ENCODE assay signal across 14 mouse cellular contexts in the genomic region with DNA sequence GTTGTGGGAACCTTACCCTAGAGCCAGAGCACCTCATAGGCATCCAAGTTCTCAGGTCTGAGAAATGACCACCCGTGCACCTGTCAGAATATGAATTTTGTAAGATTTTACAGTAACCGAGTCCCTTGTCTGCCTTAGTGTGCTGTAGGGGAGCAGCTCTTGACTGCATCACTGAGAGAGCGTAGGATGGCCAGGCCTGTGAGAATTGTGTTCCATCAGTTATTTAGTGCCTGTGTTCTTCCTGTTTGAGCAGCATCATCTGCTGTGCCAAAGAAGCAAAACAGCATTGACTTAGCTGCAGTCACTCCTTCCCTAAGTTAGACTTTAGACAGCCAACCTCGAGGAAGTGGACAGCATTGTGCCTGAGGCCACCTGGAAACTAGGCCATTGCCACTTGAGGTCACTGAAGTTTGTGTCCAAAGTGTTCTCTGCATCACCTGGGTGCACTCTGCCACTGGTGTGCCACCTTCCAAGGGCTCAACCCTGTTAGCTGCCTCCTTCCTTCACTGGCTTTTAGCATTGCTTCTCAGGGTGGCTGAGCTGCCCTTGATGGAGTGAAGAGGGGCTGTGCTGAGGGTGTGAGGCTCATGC. TPM values are rescaled to one million over a fixed set of nuclear protein-coding genes. Genes with fewer than 3 reads are reported as not detected.
DNase-seq lines count a peak whose midpoint lies in the region; ATAC-seq and TF ChIP-seq lines count a peak whose summit lies in the region.
"Had no signal": no experiment of that assay in that cellular context is flagged by ENCODE, and none has a peak within 500 bp of the region (broad histone marks: within the 10 kb centered on the region; RNA-seq: fewer than 3 reads in every experiment).

No protein-coding gene starts in this region.

- H3K27ac ChIP-seq in bone marrow, adult 2 months (ENCODE audit: control insufficient read depth, insufficient read depth, low read depth, low read length, poor library complexity): peak overlapping the region; percentile 74
- H3K27ac ChIP-seq in embryonic facial prominence, embryonic 10.5 days (replicated peaks): peak overlapping the region; percentile 44; the same call in 1 of the 2 replicates
- peak overlapping the region; percentile 96 for H3K27ac ChIP-seq in liver, embryonic 12.5 days
- H3K27ac ChIP-seq: heart, embryonic 15.5 days; kidney, postnatal 0 days had no signal

- WGBS in bone marrow, adult 2 months: 77% methylated on average over 4 of the region's 4 CpGs
- WGBS in embryonic facial prominence, embryonic 10.5 days: 88% methylated on average over 4 of the region's 4 CpGs
- 72% methylated on average over 4 of the region's 4 CpGs for WGBS in liver, embryonic 12.5 days (ENCODE audit: insufficient replicate concordance)

- no peak for TF ChIP-seq POLR2A in bone marrow, adult 2 months (IDR thresholded peaks at IDR 0.05; ENCODE audit: borderline replicate concordance, control insufficient read depth, low read depth, low read length)

- DNase-seq in kidney, adult 9 months: peak; percentile 62
- DNase-seq in kidney, postnatal 10 days: no peak
- no peak for DNase-seq in embryonic facial prominence, embryonic 10.5 days (ENCODE audit: low spot score)
- DNase-seq in cerebellum, adult 9-10 months: no peak
- no peak for DNase-seq in left cerebral cortex, postnatal 36 days (ENCODE audit: low spot score in 2 of 2)
- DNase-seq in right cerebral cortex, postnatal 25 days: no peak
- DNase-seq: cerebellum, postnatal 14 days; forebrain, postnatal 0 days; gastrocnemius, postnatal 25 days had no signal

- no peak for TF ChIP-seq CTCF in bone marrow, adult 2 months (IDR thresholded peaks at IDR 0.05; ENCODE audit: control insufficient read depth, insufficient read depth, low read length)

- no peak for ATAC-seq in liver, embryonic 12.5 days
- ATAC-seq: forebrain, postnatal 0 days had no signal

- H3K4me2 ChIP-seq in liver, embryonic 12.5 days: peak overlapping the region; percentile 72
- H3K4me2 ChIP-seq: embryonic facial prominence, embryonic 13.5 days; heart, embryonic 15.5 days had no signal

- peak overlapping the region; percentile 56 for H3K9ac ChIP-seq in liver, embryonic 12.5 days
- H3K9ac ChIP-seq: embryonic facial prominence, embryonic 13.5 days; forebrain, postnatal 0 days; heart, embryonic 15.5 days had no signal

- H3K4me3 ChIP-seq in bone marrow, adult 2 months (replicated peaks; ENCODE audit: control insufficient read depth, low read depth, low read length): no peak overlapping the region
- H3K4me3 ChIP-seq in embryonic facial prominence, embryonic 10.5 days: no peak overlapping the region
- H3K4me3 ChIP-seq in liver, embryonic 12.5 days: peak overlapping the region; percentile 31
- H3K4me3 ChIP-seq: embryonic facial prominence, embryonic 13.5 days; heart, embryonic 15.5 days had no signal

- H3K27me3 ChIP-seq in embryonic facial prominence, embryonic 10.5 days (replicated peaks; ENCODE audit: low read depth, poor library complexity, severe bottlenecking): no peaks in the 10 kb centered on the region
- no peaks in the 10 kb centered on the region for H3K27me3 ChIP-seq in liver, embryonic 12.5 days (replicated peaks)
- H3K27me3 ChIP-seq: embryonic facial prominence, embryonic 13.5 days; heart, embryonic 15.5 days had no signal

- no peaks in the 10 kb centered on the region for H3K9me3 ChIP-seq in embryonic facial prominence, embryonic 10.5 days
- no peaks in the 10 kb centered on the region for H3K9me3 ChIP-seq in liver, embryonic 12.5 days (replicated peaks)
- H3K9me3 ChIP-seq: embryonic facial prominence, embryonic 13.5 days; heart, embryonic 15.5 days had no signal

- peaks cover 7% of the 10 kb centered on the region; the same call in 1 of the 2 replicates for H3K4me1 ChIP-seq in bone marrow, adult 2 months (ENCODE audit: control insufficient read depth, insufficient read depth, low read length)
- H3K4me1 ChIP-seq in embryonic facial prominence, embryonic 10.5 days: peaks cover 15% of the 10 kb centered on the region
- H3K4me1 ChIP-seq in liver, embryonic 12.5 days: peaks cover 83% of the 10 kb centered on the region
- H3K4me1 ChIP-seq: heart, embryonic 15.5 days had no signal

- H3K36me3 ChIP-seq in embryonic facial prominence, embryonic 10.5 days (replicated peaks): peaks cover 35% of the 10 kb centered on the region
- peaks cover 31% of the 10 kb centered on the region for H3K36me3 ChIP-seq in liver, embryonic 12.5 days

- intact Hi-C loops in left cerebral cortex, postnatal 36 days (cut with DNase I): no loop called here

RNA-seq across cellular contexts. Expression of gene Wipi2, which starts 22.1 kb away (rescaled TPM):
- polyA plus RNA-seq in bone marrow, adult 2 months (2011; ENCODE audit: insufficient read depth, insufficient read length, low replicate concordance, missing spikeins): 29.4 and 41.8 TPM in 2 replicates
- polyA plus RNA-seq in embryonic facial prominence, embryonic 10.5 days (2016; fragmentation: Nextera tagmentation; extraction: Ambion mirVana): 66.4 and 68.0 TPM in 2 replicates
- 46.7 and 50.1 TPM in 2 replicates for polyA plus RNA-seq in liver, embryonic 12.5 days (2016; fragmentation: Nextera tagmentation; extraction: Ambion mirVana)
- total RNA-seq in left cerebral cortex, postnatal 36 days (2021): 100 to 1,000 TPM; 101 to 108 TPM

RNA-seq across cellular contexts. Expression of gene Mmd2, which starts 41.0 kb away (rescaled TPM):
- not detected in 2 replicates for polyA plus RNA-seq in bone marrow, adult 2 months (2011; ENCODE audit: insufficient read depth, insufficient read length, low replicate concordance, missing spikeins)
- 1.8 and 2.9 TPM in 2 replicates for polyA plus RNA-seq in embryonic facial prominence, embryonic 10.5 days (2016; fragmentation: Nextera tagmentation; extraction: Ambion mirVana)
- 15.3 and 17.3 TPM in 2 replicates for polyA plus RNA-seq in liver, embryonic 12.5 days (2016; fragmentation: Nextera tagmentation; extraction: Ambion mirVana)
- 100 to 1,000 TPM; 102 to 108 TPM for total RNA-seq in left cerebral cortex, postnatal 36 days (2021)
- total RNA-seq: gastrocnemius, postnatal 25 days had no signal

RNA-seq across cellular contexts. Expression of gene Slc29a4, which starts 42.8 kb away (rescaled TPM):
- polyA plus RNA-seq in bone marrow, adult 2 months (2011; ENCODE audit: insufficient read depth, insufficient read length, low replicate concordance, missing spikeins): not detected in 2 replicates
- polyA plus RNA-seq in embryonic facial prominence, embryonic 10.5 days (2016; fragmentation: Nextera tagmentation; extraction: Ambion mirVana): 18.1 and 19.6 TPM in 2 replicates
- 0.38 and 0.72 TPM in 2 replicates for polyA plus RNA-seq in liver, embryonic 12.5 days (2016; fragmentation: Nextera tagmentation; extraction: Ambion mirVana)
- total RNA-seq in left cerebral cortex, postnatal 36 days (2021): 10 to 100 TPM in 1 of 2 experiments, 1 to 10 TPM in 1; 8.9 to 17.0 TPM

Comparison
In these comparisons a context has a peak if more than half of its experiments do, and no peak if none do; other contexts are left out.
1. H3K27ac ChIP-seq: peak in every context shown above with its lines; median percentile 96 in liver, embryonic 12.5 days; 74 in bone marrow, adult 2 months; 44 in embryonic facial prominence, embryonic 10.5 days.
2. RNA of gene Slc29a4, which starts 42.8 kb away (polyA plus RNA-seq): 18.1 to 19.6 TPM in embryonic facial prominence, embryonic 10.5 days; 0.38 to 0.72 TPM in liver, embryonic 12.5 days and not detected in bone marrow, adult 2 months; every median in the first group is over 10 times any median in the second.